ENCODE assay signal across 9 mouse cellular contexts in genomic region chr13:42575725-42576426, GRCm38 (mm10).
DNase-seq lines count a peak whose midpoint lies in the region; ATAC-seq and TF ChIP-seq lines count a peak whose summit lies in the region.
"Had no signal": no experiment of that assay in that cellular context is flagged by ENCODE, and none has a peak within 500 bp of the region (broad histone marks: within the 10 kb centered on the region; RNA-seq: fewer than 3 reads in every experiment).

No protein-coding gene starts in this region.

- no peaks in the 10 kb centered on the region for H3K9me3 ChIP-seq in kidney, postnatal 0 days (replicated peaks; ENCODE audit: low read length)
- H3K9me3 ChIP-seq in limb, embryonic 14.5 days (ENCODE audit: control insufficient read depth, low read length) = no peaks in the 10 kb centered on the region
- H3K9me3 ChIP-seq: hindbrain, embryonic 15.5 days had no signal

- H3K27ac ChIP-seq in gastrocnemius, adult 2 months = peak overlapping the region; percentile 36
- no peak overlapping the region for H3K27ac ChIP-seq in kidney, postnatal 0 days
- H3K27ac ChIP-seq in limb, embryonic 14.5 days (replicated peaks; ENCODE audit: low read depth, low read length) = no peak overlapping the region
- H3K27ac ChIP-seq: hindbrain, embryonic 15.5 days had no signal

- TF ChIP-seq POLR2A in limb, embryonic 14.5 days (IDR thresholded peaks at IDR 0.05; ENCODE audit: borderline replicate concordance, extremely low read depth, insufficient read depth, insufficient read length) = no peak

- no peaks in the 10 kb centered on the region for H3K27me3 ChIP-seq in kidney, postnatal 0 days (ENCODE audit: insufficient read depth, low read length)
- no peaks in the 10 kb centered on the region for H3K27me3 ChIP-seq in limb, embryonic 14.5 days (ENCODE audit: control insufficient read depth, insufficient read depth, low read length)
- H3K27me3 ChIP-seq: hindbrain, embryonic 15.5 days had no signal

- H3K4me2 ChIP-seq in kidney, postnatal 0 days (ENCODE audit: low read length) = no peak overlapping the region
- H3K4me2 ChIP-seq in limb, embryonic 14.5 days (replicated peaks; ENCODE audit: low read depth, low read length, severe bottlenecking) = no peak overlapping the region
- H3K4me2 ChIP-seq: hindbrain, embryonic 15.5 days had no signal

- no peaks in the 10 kb centered on the region for H3K4me1 ChIP-seq in kidney, postnatal 0 days (replicated peaks; ENCODE audit: insufficient read depth, low read length)
- no peaks in the 10 kb centered on the region for H3K4me1 ChIP-seq in limb, embryonic 14.5 days (ENCODE audit: control insufficient read depth, insufficient read depth, low read length)
- H3K4me1 ChIP-seq: hindbrain, embryonic 15.5 days had no signal

- 17% methylated on average over 16 of the region's 16 CpGs for WGBS in kidney, postnatal 0 days
- WGBS in limb, embryonic 14.5 days = 24% methylated on average over 16 of the region's 16 CpGs

- no peak overlapping the region for H3K4me3 ChIP-seq in gastrocnemius, adult 2 months
- H3K4me3 ChIP-seq in kidney, postnatal 0 days (replicated peaks; ENCODE audit: low read depth, low read length) = no peak overlapping the region
- no peak overlapping the region for H3K4me3 ChIP-seq in limb, embryonic 14.5 days (replicated peaks; ENCODE audit: low read length)
- H3K4me3 ChIP-seq: hindbrain, embryonic 15.5 days had no signal

- H3K9ac ChIP-seq in kidney, postnatal 0 days (ENCODE audit: low read depth, low read length) = no peak overlapping the region
- no peak overlapping the region for H3K9ac ChIP-seq in limb, embryonic 14.5 days (ENCODE audit: low read depth, low read length, severe bottlenecking)
- H3K9ac ChIP-seq: hindbrain, embryonic 15.5 days had no signal

- intact Hi-C loops in gastrocnemius, adult 2 months (cut with DNase I) = loop anchor here (5.0 kb wide), 1 partner anchor 216 kb away; no protein-coding TSS in a partner anchor

- ATAC-seq in kidney, postnatal 0 days (replicated peaks; ENCODE audit: low FRiP score, low read depth) = no peak
- no peak for ATAC-seq in limb, embryonic 14.5 days (ENCODE audit: low FRiP score, low read depth)

- peak; percentile 98 for TF ChIP-seq CTCF in gastrocnemius, adult 2 months (IDR thresholded peaks at IDR 0.05)
- peak; percentile 97 for TF ChIP-seq CTCF in kidney, postnatal 0 days (IDR thresholded peaks at IDR 0.05; ENCODE audit: low read depth)

- no peaks in the 10 kb centered on the region for H3K36me3 ChIP-seq in kidney, postnatal 0 days (ENCODE audit: insufficient read depth, low read length)
- H3K36me3 ChIP-seq in limb, embryonic 14.5 days (ENCODE audit: control insufficient read depth, insufficient read depth, low read length) = no peaks in the 10 kb centered on the region
- H3K36me3 ChIP-seq: hindbrain, embryonic 15.5 days had no signal

- peak; percentile 52 for DNase-seq in A20 (ENCODE audit: low read depth, low spot score)
- peak; percentile 42 for DNase-seq in WW6 (ENCODE audit: low read depth, low spot score)
- peak; percentile 73 to 84 for DNase-seq in cerebellum, postnatal 25 days
- peak; percentile 77 for DNase-seq in gastrocnemius, adult 2 months
- DNase-seq in kidney, postnatal 0 days (ENCODE audit: low spot score) = peak; percentile 93
- DNase-seq in limb, embryonic 14.5 days (ENCODE audit: low spot score) = peak; percentile 87
- DNase-seq in retina, embryonic 14.5 days (ENCODE audit: low spot score) = peak; percentile 90
- peak; percentile 68 for DNase-seq in urinary bladder, postnatal 25 days (ENCODE audit: low spot score)

Comparison
In these comparisons a context has a peak if more than half of its experiments do, and no peak if none do; other contexts are left out.
1. DNase-seq: peak in every context shown above with its lines; median percentile 93 in kidney, postnatal 0 days; 90 in retina, embryonic 14.5 days; 87 in limb, embryonic 14.5 days; 78 in cerebellum, postnatal 25 days; 77 in gastrocnemius, adult 2 months; 68 in urinary bladder, postnatal 25 days; 52 in A20; 42 in WW6.